Mouse (Mus musculus) heart, adult 2 months (tissue): Measurements from ENCODE around the gene Slc4a5. TPM values are rescaled to one million over a fixed set of nuclear protein-coding genes. Genes with fewer than 3 reads are reported as not detected.

ENCODE experiments used
- DNase-seq, 2 experiments: peaks; one replicate each; pipeline ENCODE4 v3.0.0; 2021
- H3K27ac ChIP-seq: fragments of 200-600 bp; 2 replicates; pipeline ENCODE4 v1.8.1; 2022
- H3K27me3 ChIP-seq: fragments of 200-500 bp; 2 replicates; pipeline ENCODE4 v1.6.1; 2012; ENCODE audit warnings: mild to moderate bottlenecking, low read length, inconsistent platforms, mixed read lengths; ENCODE audit not compliant: control insufficient read depth, insufficient read depth
- H3K36me3 ChIP-seq: fragments of 200-500 bp; 2 replicates; pipeline ENCODE4 v1.6.1; 2012; ENCODE audit warnings: low read length, inconsistent platforms; ENCODE audit not compliant: control insufficient read depth, insufficient read depth
- H3K4me1 ChIP-seq: fragments of 200-500 bp; 2 replicates; pipeline ENCODE4 v1.6.1; 2011; ENCODE audit warnings: low read length; ENCODE audit not compliant: control insufficient read depth, insufficient read depth
- H3K4me3 ChIP-seq: fragments of 200-600 bp; 2 replicates; pipeline ENCODE4 v1.8.1; 2022
- H3K79me2 ChIP-seq: fragments of 200-500 bp; replicated peaks from 2 replicates; pipeline ENCODE4 v1.6.1; 2012; ENCODE audit warnings: mild to moderate bottlenecking, inconsistent platforms, low read length, moderate library complexity, mixed read lengths; ENCODE audit not compliant: control insufficient read depth, insufficient read depth
- H3K9ac ChIP-seq: fragments of 200-500 bp; 2 replicates; pipeline ENCODE4 v1.6.1; 2012; ENCODE audit warnings: low read depth, mild to moderate bottlenecking, control low read depth, inconsistent platforms, low read length, mixed read lengths
- CTCF ChIP-seq: fragments of 200-600 bp; IDR thresholded peaks from 2 replicates; pipeline ENCODE4 v1.8.1; 2022; ENCODE audit warnings: antibody characterized with exemption, mild to moderate bottlenecking, moderate library complexity
- EP300 ChIP-seq: fragments of 200-500 bp; IDR thresholded peaks from 2 replicates; pipeline ENCODE4 v1.6.1; 2011; ENCODE audit warnings: low read depth, low read length, control low read depth; ENCODE audit not compliant: insufficient read depth
- POLR2A ChIP-seq: fragments of 200-500 bp; IDR thresholded peaks from 2 replicates; pipeline ENCODE4 v1.6.1; 2011; ENCODE audit warnings: mild to moderate bottlenecking, low read depth, low read length, control low read depth; ENCODE audit not compliant: insufficient read depth
- WGBS: fragments of 180-500 bp; shearing (Covaris S2); methylation state at CpG from one replicate; pipeline ENCODE4 v1.1.7; 2018; 5-methylcytosine and 5-hydroxymethylcytosine counted together
- intact Hi-C: fragments of 180-260 bp; cut with DNase I; formaldehyde crosslinking; loops from one replicate; pipeline ENCODE4 v1.15.1; 2025
- polyA plus RNA-seq: library from polyadenylated mRNA; depleted of rRNA; stranded (reverse); fragments of >200 nt; gene quantifications from 2 replicates; pipeline ENCODE4 v1.2.3, GENCODE M21; 2012
- total RNA-seq, 2 experiments: library from RNA; stranded (reverse); gene quantifications; 2 replicates each; pipeline ENCODE4 v1.2.3; 2021

Gene Slc4a5
- total and polyA plus RNA-seq, 3 experiments: 0.61 TPM; not detected in 2

DNA sequence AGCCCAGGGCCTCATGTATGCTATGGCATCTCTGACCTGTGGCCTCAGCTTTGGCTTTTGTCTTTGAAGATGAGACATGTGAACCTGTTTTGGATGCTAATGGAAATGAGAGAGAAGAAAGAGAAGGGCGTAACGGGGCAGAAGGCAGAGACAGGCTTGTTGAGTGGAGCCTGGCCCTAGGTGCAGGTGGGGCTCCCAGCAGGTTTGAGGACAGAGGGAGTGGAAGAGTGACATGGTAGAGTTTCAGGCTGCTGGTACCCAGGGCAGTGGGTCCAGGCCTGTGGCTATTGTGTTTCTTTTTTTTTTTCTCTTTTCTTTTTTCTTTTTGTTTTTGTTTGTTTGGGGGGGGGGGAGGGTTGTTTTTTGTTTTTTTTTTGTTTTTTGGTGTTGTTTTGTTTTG is 27.5 kb downstream of the Slc4a5 start:
- H3K9ac ChIP-seq: no peak overlapping the region
- H3K4me1 ChIP-seq: peaks cover 2% of the 10 kb centered on the region
- TF ChIP-seq EP300 (no peak), CTCF (no peak), POLR2A (no peak)
- no peak overlapping the region for H3K4me3 ChIP-seq
- H3K27ac ChIP-seq: no peak overlapping the region
- no peaks in the 10 kb centered on the region for H3K36me3 ChIP-seq
- WGBS: 99% methylated on average over 2 of the region's 2 CpGs
- no peaks in the 10 kb centered on the region for H3K79me2 ChIP-seq
- no peak for DNase-seq
- intact Hi-C loops: no loop called here
- no peaks in the 10 kb centered on the region for H3K27me3 ChIP-seq

DNA sequence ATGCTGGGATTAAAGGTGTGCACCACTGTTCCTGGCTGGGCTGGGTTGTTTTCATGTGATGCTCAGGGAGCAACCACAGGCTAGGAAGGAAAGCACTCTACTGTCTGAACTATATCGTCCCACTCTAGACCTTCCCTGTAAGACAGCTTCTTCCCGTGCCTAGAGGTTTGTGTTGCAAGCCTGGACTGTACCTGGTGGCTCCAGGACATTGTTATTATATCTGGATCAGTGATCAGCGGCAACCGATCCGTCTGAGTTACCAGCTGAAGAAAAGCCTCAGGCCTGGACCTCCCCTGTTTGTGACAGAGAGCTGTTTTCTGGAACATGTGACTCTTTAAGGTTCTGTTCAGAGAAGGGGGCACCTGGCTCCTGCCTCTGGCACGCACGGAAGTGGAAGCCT is 34.6 kb downstream of the Slc4a5 start:
- no peak for TF ChIP-seq POLR2A
- no peak for TF ChIP-seq EP300
- TF ChIP-seq CTCF: no peak
- Histone ChIP-seq H3K27ac (no peak overlapping the region), H3K36me3 (no peaks in the 10 kb centered on the region), H3K27me3 (peaks cover 2% of the 10 kb centered on the region; the same call in 1 of the 2 replicates), H3K4me3 (no peak overlapping the region), H3K9ac (no peak overlapping the region), H3K79me2 (no peaks in the 10 kb centered on the region), H3K4me1 (no peaks in the 10 kb centered on the region)
- DNase-seq: no peak
- WGBS: 81% methylated on average over 7 of the region's 7 CpGs
- intact Hi-C loops: no loop called here

DNA sequence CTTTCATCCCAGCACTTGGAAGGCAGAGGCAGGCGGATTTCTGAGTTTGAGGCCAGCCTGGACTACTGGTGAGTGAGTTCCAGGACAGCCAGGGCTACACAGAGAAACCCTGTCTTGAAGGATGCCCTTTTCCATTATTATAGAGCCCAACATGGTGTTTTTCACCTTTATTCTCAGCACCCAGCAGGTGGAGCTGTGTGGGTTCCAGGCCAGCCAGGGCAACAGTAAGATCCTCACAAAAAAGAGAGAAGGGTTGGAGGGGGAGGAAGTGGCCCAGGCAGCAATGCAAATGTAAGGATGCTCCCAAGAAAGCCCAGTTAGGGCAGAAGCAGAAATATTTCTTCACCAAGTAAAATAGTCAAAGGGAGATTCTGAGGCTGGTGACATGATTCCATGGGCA is 44.9 kb downstream of the Slc4a5 start:
- Histone ChIP-seq H3K4me3 (no peak overlapping the region), H3K79me2 (no peaks in the 10 kb centered on the region), H3K27me3 (no peaks in the 10 kb centered on the region), H3K4me1 (peaks cover 2% of the 10 kb centered on the region), H3K27ac (no peak overlapping the region), H3K9ac (no peak overlapping the region), H3K36me3 (no peaks in the 10 kb centered on the region)
- intact Hi-C loops: loop anchor here (10.0 kb wide), 1 partner anchor 160 kb away; the partner anchor contains the start of genes Ccdc142, Gm42688 and Mrpl53
- 74% methylated on average over 1 of the region's 1 CpGs for WGBS
- TF ChIP-seq EP300 (no peak), CTCF (no peak), POLR2A (no peak)
- no peak for DNase-seq

DNA sequence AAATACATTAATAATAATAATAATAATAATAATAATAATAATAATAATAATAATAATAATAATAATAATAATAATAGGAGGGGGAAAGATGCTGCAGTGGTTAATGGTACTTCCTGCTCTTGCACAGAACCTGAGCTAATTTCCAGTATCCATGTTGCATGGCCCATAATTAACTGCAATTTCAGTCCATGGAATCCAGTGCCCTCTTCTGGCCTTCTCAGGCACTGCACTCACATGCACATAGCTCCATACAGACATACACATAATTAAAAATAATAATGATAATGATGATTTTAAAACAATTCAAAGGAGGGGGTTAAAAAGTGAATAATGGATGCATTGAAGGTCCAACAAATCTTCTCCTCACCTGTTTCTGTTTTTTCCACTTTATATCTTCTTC is 45.6 kb downstream of the Slc4a5 start:
- no peak overlapping the region for H3K9ac ChIP-seq
- no peaks in the 10 kb centered on the region for H3K27me3 ChIP-seq
- intact Hi-C loops: loop anchor here (5.0 to 10.0 kb wide), 2 partner anchors 160 to 268 kb away; partner anchors contain the start of genes Ccdc142, Gm42688 and Mrpl53
- no peaks in the 10 kb centered on the region for H3K36me3 ChIP-seq
- no peak for DNase-seq
- H3K4me1 ChIP-seq: peaks cover 2% of the 10 kb centered on the region
- no peak overlapping the region for H3K27ac ChIP-seq
- no peaks in the 10 kb centered on the region for H3K79me2 ChIP-seq
- TF ChIP-seq CTCF: peak; percentile 42; the same call in 1 of the 2 replicates
- TF ChIP-seq EP300: no peak
- no peak overlapping the region for H3K4me3 ChIP-seq

DNA sequence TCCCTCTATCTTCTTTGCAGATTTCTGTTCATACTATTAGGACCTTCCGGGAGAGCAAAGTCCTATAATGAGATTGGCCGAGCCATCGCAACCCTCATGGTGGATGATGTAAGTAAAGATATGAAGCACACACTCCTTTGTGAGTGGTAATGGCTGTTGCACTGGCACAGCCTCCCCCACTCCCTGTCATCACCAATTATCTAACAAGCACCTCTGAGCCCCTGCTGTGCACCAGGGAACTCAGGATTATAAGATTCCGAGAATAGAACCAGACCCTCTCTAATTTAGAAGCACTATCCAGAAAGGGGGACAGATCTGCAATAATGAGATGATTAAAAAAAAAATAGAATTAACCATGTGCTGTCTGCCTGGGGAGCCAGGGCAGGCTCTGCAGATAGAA is 46.0 kb downstream of the Slc4a5 start:
- intact Hi-C loops: loop anchor here (2.0 to 10.0 kb wide), 3 partner anchors 51 to 268 kb away; partner anchors contain the start of genes Ccdc142, Gm42688 and Mrpl53

DNA sequence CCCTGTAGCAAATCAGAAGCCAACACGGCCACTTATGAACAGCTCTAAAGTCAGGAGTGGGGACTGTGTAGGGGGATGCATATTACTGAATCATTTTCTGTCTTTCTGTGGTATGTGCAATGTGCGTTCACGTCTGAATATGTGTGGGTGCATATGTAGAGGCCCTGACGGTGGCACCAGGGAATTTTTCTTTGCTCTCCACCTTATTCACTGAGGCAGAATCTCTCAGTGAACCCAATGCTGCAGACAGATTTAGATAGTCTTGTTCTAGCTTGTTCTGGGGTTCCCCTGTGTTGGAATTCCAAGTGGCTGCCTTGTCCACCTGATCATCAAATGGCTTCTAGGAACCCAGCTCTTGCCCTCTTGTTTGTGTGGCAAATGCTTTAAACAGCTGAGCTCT is 48.0 kb downstream of the Slc4a5 start:
- Histone ChIP-seq H3K27ac (no peak overlapping the region; the same call in 1 of the 2 replicates), H3K79me2 (no peaks in the 10 kb centered on the region), H3K4me3 (no peak overlapping the region), H3K9ac (no peak overlapping the region), H3K4me1 (peaks cover 2% of the 10 kb centered on the region), H3K27me3 (no peaks in the 10 kb centered on the region), H3K36me3 (no peaks in the 10 kb centered on the region)
- WGBS: 54% methylated on average over 4 of the region's 4 CpGs
- intact Hi-C loops: loop anchor here (2.0 to 10.0 kb wide), 3 partner anchors 53 to 270 kb away; partner anchors contain the start of genes Ccdc142, Gm42688 and Mrpl53
- TF ChIP-seq EP300: no peak
- TF ChIP-seq POLR2A: no peak
- TF ChIP-seq CTCF: no peak
- no peak for DNase-seq

More for the DNA sequence above, 46.0 kb downstream of the Slc4a5 start:
- Histone ChIP-seq H3K27ac (no peak overlapping the region), H3K36me3 (no peaks in the 10 kb centered on the region), H3K79me2 (no peaks in the 10 kb centered on the region), H3K4me3 (no peak overlapping the region), H3K27me3 (no peaks in the 10 kb centered on the region), H3K4me1 (peaks cover 2% of the 10 kb centered on the region), H3K9ac (no peak overlapping the region)
- DNase-seq: no peak
- WGBS: 78% methylated on average over 4 of the region's 4 CpGs
- TF ChIP-seq CTCF: no peak
- TF ChIP-seq POLR2A: no peak
- TF ChIP-seq EP300: no peak
